Mouse (Mus musculus): ENCODE data around the gene Vmn2r85. TPM values are rescaled to one million over a fixed set of nuclear protein-coding genes. Genes with fewer than 3 reads are reported as not detected.

Vmn2r85 gene
- polyA plus RNA-seq (2012; rRNA removed) = not detected in 2 replicates

DNA sequence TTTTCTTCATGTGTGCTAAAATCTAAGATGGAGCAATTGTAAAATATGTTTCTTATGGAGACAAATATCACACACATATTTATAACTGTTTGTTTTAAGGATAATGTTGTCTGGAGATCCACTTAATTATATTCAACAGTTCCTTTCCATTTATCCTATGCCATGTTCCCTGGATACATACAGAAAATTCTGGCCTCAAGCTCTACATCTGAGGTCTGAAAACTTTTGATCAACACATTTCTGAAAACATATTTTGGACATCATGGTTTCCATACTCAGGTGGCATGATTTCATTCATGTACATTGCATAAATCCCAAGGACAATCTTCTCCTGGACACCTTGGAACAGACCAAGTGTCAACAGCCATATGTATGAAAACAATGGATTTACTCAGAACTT is at the start of gene Vmn2r85:
Vmn2r85 (minus strand) TSS at position 101 of the 400 bp plus-strand sequence.

DNA sequence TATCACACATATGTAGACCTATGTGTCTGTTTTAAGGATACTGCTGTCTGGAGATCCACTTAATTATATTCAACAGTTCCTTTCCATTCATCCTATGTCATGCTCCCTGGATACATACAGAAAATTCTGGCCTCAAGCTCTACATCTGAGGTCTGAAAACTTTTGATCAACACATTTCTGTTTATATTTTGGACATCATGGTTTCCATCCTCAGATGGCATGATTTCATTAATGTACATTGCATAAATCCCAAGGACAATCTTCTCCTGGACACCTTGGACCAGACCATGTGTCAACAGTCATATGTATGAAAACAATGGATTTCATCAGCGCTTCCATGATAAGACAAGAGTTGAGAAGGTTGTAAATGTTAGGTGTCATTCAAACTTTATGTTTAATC is 26.4 kb upstream of the Vmn2r85 start, which contains the start of gene Vmn2r86:
Vmn2r86 (minus strand) TSS at position 101 of the 400 bp plus-strand sequence.

DNA sequence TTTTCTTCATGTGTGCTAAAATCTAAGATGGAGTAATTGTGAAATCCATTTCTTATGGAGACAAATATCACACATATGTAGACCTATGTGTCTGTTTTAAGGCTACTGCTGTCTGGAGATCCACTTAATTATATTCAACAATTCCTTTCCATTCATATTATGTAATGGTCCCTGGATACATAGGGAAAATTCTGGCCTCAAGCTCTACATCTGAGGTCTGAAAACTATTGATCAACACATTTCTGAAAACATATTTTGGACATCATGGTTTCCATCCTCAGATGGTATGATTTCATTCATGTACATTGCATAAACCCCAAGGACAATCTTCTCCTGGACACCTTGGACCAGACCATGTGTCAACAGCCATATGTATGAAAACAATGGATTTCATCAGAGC is 35.3 kb downstream of the Vmn2r85 start, which contains the start of gene Vmn2r84:
Vmn2r84 (minus strand) TSS at position 101 of the 400 bp plus-strand sequence.

Other genes starting within 250 kb of the Vmn2r85 start
- gene Olfr826, start 245.5 kb downstream of the Vmn2r85 start, polyA plus RNA-seq (2012; rRNA removed) = not detected in 2 replicates
- not detected in 2 replicates for gene Olfr827, start 215.3 kb downstream of the Vmn2r85 start, polyA plus RNA-seq (2012; rRNA removed)
- gene Neurod4, start 149.5 kb downstream of the Vmn2r85 start, polyA plus RNA-seq (2012; rRNA removed) = not detected in 2 replicates
- 1.1 and 1.3 TPM in 2 replicates for gene Tespa1, start 106.8 kb downstream of the Vmn2r85 start, polyA plus RNA-seq (2012; rRNA removed)
- not detected in 2 replicates for gene Vmn2r84, start 35.4 kb downstream of the Vmn2r85 start, polyA plus RNA-seq (2012; rRNA removed)
- gene Vmn2r86, start 26.3 kb upstream of the Vmn2r85 start, polyA plus RNA-seq (2012; rRNA removed) = under 0.01 TPM in 1 of 2 replicates, not detected in the other
- not detected in 2 replicates for gene Vmn2r87, start 67.7 kb upstream of the Vmn2r85 start, polyA plus RNA-seq (2012; rRNA removed)